Mouse (Mus musculus) heart, embryonic 11.5 days (tissue): ENCODE measurements around the gene Wdr54. TPM values are rescaled to one million over a fixed set of nuclear protein-coding genes. Genes with fewer than 3 reads are reported as not detected.
A peak's percentile ranks its signal among the peaks of the same experiment; 100 is the strongest.

Experiments
- ATAC-seq: fragments of 200-750 bp; cut with Nextera tagmentation; replicated peaks from 2 replicates; pipeline ENCODE4 v1.8.0; 2017; ENCODE audit warnings: moderate library complexity; ENCODE audit not compliant: insufficient number of reproducible peaks, low FRiP score, low TSS enrichment
- H3K27ac ChIP-seq: fragments of 300-500 bp; sonication (generic); 2 replicates; pipeline ENCODE4 v1.5.1; 2014; ENCODE audit warnings: mild to moderate bottlenecking, low read depth, low read length
- H3K27me3 ChIP-seq: fragments of 300-500 bp; sonication (generic); 2 replicates; pipeline ENCODE4 v1.6.1; 2014; ENCODE audit warnings: mild to moderate bottlenecking, low read length, mixed read lengths; ENCODE audit not compliant: control insufficient read depth, insufficient read depth
- H3K36me3 ChIP-seq: fragments of 300-500 bp; sonication (generic); 2 replicates; pipeline ENCODE4 v1.6.1; 2014; ENCODE audit warnings: mild to moderate bottlenecking, low read length, moderate library complexity, mixed read lengths; ENCODE audit not compliant: control insufficient read depth, insufficient read depth
- H3K4me1 ChIP-seq: fragments of 300-500 bp; sonication (generic); 2 replicates; pipeline ENCODE4 v1.6.1; 2014; ENCODE audit warnings: low read length; ENCODE audit not compliant: control insufficient read depth, insufficient read depth
- H3K4me2 ChIP-seq: fragments of 300-500 bp; sonication (generic); 2 replicates; pipeline ENCODE4 v1.6.1; 2014; ENCODE audit warnings: mild to moderate bottlenecking, moderate library complexity
- H3K4me3 ChIP-seq: fragments of 300-500 bp; sonication (generic); 2 replicates; pipeline ENCODE4 v1.5.1; 2014; ENCODE audit warnings: low read depth, low read length
- H3K9ac ChIP-seq: fragments of 300-500 bp; sonication (generic); 2 replicates; pipeline ENCODE4 v1.6.1; 2014; ENCODE audit warnings: mild to moderate bottlenecking, low read depth, low read length, moderate library complexity
- H3K9me3 ChIP-seq: fragments of 300-500 bp; sonication (generic); replicated peaks from 2 replicates; pipeline ENCODE4 v1.6.1; 2016; ENCODE audit warnings: low read length; ENCODE audit not compliant: control insufficient read depth
- WGBS: fragments of 180-500 bp; shearing (Covaris S2); extraction: QIAGEN DNeasy Blood & Tissue Kit; methylation state at CpG from one replicate; pipeline ENCODE4 v1.1.7; 2014; ENCODE audit not compliant: insufficient replicate concordance; 5-methylcytosine and 5-hydroxymethylcytosine counted together
- polyA plus RNA-seq: library from polyadenylated mRNA; unstranded; fragments of >200 nt; fragmentation: Nextera tagmentation; extraction: Ambion mirVana; gene quantifications from 2 replicates; pipeline ENCODE4 v1.2.1, GENCODE M21; 2014

Gene Wdr54
- polyA plus RNA-seq, 1 experiment from 2014 or later, result 6.9 TPM

- Histone ChIP-seq H3K27me3 (no peaks in the 10 kb centered on the region), H3K36me3 (peaks cover 7% of the 10 kb centered on the region; the same call in 1 of the 2 replicates), H3K9ac (0 out of 2 replicates have a peak overlapping the region, but pooled peaks have one; percentile 12), H3K4me3 (no peak overlapping the region), H3K27ac (no peak overlapping the region), H3K9me3 (no peaks in the 10 kb centered on the region), H3K4me1 (peaks cover 12% of the 10 kb centered on the region), H3K4me2 (no peak overlapping the region)
- ATAC-seq, result no peak
- WGBS, result 84% methylated on average over 6 of the region's 6 CpGs
These were observed 24.4 kb upstream of the Wdr54 start for GRCm38 (mm10) chr6:83180605-83181004.

GRCm38 (mm10) chr6:83179390-83180117, 23.4 kb upstream of the Wdr54 start:
- peak; percentile 48; the same call in 1 of the 2 replicates for ATAC-seq
- Histone ChIP-seq H3K36me3 (peaks cover 7% of the 10 kb centered on the region; the same call in 1 of the 2 replicates), H3K27me3 (no peaks in the 10 kb centered on the region), H3K9me3 (no peaks in the 10 kb centered on the region), H3K27ac (no peak overlapping the region), H3K4me3 (peak overlapping the region; percentile 39), H3K9ac (peak overlapping the region; percentile 50), H3K4me2 (peak overlapping the region; percentile 67), H3K4me1 (peaks cover 9% of the 10 kb centered on the region)
- 21% methylated on average over 12 of the region's 12 CpGs for WGBS

GRCm38 (mm10) chr6:83175996-83176395, 19.8 kb upstream of the Wdr54 start:
- H3K4me1 ChIP-seq, result peaks cover 9% of the 10 kb centered on the region
- WGBS, result 85% methylated on average over 8 of the region's 8 CpGs
- peak overlapping the region; percentile 16; the same call in 1 of the 2 replicates for H3K9ac ChIP-seq
- no peaks in the 10 kb centered on the region for H3K36me3 ChIP-seq
- H3K4me3 ChIP-seq, result no peak overlapping the region
- H3K4me2 ChIP-seq, result no peak overlapping the region
- H3K27me3 ChIP-seq, result no peaks in the 10 kb centered on the region
- no peak for ATAC-seq
- no peak overlapping the region for H3K27ac ChIP-seq
- no peaks in the 10 kb centered on the region for H3K9me3 ChIP-seq

GRCm38 (mm10) chr6:83172240-83172920, 16.2 kb upstream of the Wdr54 start:
- H3K4me2 ChIP-seq, result no peak overlapping the region
- no peak overlapping the region for H3K4me3 ChIP-seq
- no peak for ATAC-seq
- H3K9ac ChIP-seq, result no peak overlapping the region
- no peaks in the 10 kb centered on the region for H3K27me3 ChIP-seq
- 72% methylated on average over 9 of the region's 9 CpGs for WGBS
- no peaks in the 10 kb centered on the region for H3K36me3 ChIP-seq
- H3K4me1 ChIP-seq, result no peaks in the 10 kb centered on the region; the same call in 1 of the 2 replicates
- H3K9me3 ChIP-seq, result no peaks in the 10 kb centered on the region
- H3K27ac ChIP-seq, result no peak overlapping the region

- Histone ChIP-seq H3K27me3 (no peaks in the 10 kb centered on the region), H3K27ac (no peak overlapping the region), H3K9me3 (no peaks in the 10 kb centered on the region), H3K9ac (no peak overlapping the region), H3K36me3 (no peaks in the 10 kb centered on the region), H3K4me2 (no peak overlapping the region), H3K4me3 (no peak overlapping the region), H3K4me1 (peaks cover 6% of the 10 kb centered on the region; the same call in 1 of the 2 replicates)
- 81% methylated on average over 5 of the region's 5 CpGs for WGBS
- no peak for ATAC-seq
These were observed 14.9 kb upstream of the Wdr54 start for GRCm38 (mm10) chr6:83171063-83171462.

GRCm38 (mm10) chr6:83169872-83170271, 13.7 kb upstream of the Wdr54 start:
- Histone ChIP-seq H3K9ac (no peak overlapping the region), H3K4me3 (no peak overlapping the region), H3K4me1 (peaks cover 6% of the 10 kb centered on the region; the same call in 1 of the 2 replicates), H3K9me3 (no peaks in the 10 kb centered on the region), H3K4me2 (no peak overlapping the region), H3K27ac (no peak overlapping the region), H3K27me3 (no peaks in the 10 kb centered on the region), H3K36me3 (no peaks in the 10 kb centered on the region)
- WGBS, result 80% methylated on average over 5 of the region's 5 CpGs
- no peak for ATAC-seq

- H3K4me1 ChIP-seq, result peaks cover 20% of the 10 kb centered on the region
- H3K9ac ChIP-seq, result peak overlapping the region; percentile 91
- H3K27ac ChIP-seq, result peak overlapping the region; percentile 86; the same call in 1 of the 2 replicates
- no peaks in the 10 kb centered on the region for H3K9me3 ChIP-seq
- H3K36me3 ChIP-seq, result no peaks in the 10 kb centered on the region
- WGBS, result under 1% methylated on average over 12 of the region's 12 CpGs
- peak overlapping the region; percentile 71 for H3K4me2 ChIP-seq
- peak overlapping the region; percentile 90 for H3K4me3 ChIP-seq
- peaks cover 16% of the 10 kb centered on the region for H3K27me3 ChIP-seq
- ATAC-seq, result no peak
These were observed 10.0 kb upstream of the Wdr54 start for GRCm38 (mm10) chr6:83166243-83166630.

GRCm38 (mm10) chr6:83165607-83166242, 9.5 kb upstream of the Wdr54 start, which contains the start of gene Dctn1:
Gene Dctn1 (plus strand): TSS chr6:83165920.
- under 1% methylated on average over 55 of the region's 58 CpGs for WGBS
- Histone ChIP-seq H3K9ac (peak within 1 kb of the TSS; percentile 91), H3K4me1 (peaks cover 20% of the 10 kb centered on the region), H3K27ac (peak within 1 kb of the TSS; percentile 86), H3K36me3 (no peaks in the 10 kb centered on the region), H3K4me3 (peak within 1 kb of the TSS; percentile 90), H3K4me2 (peak within 1 kb of the TSS; percentile 71), H3K27me3 (peaks cover 21% of the 10 kb centered on the region), H3K9me3 (no peaks in the 10 kb centered on the region)
- peak; percentile 81 for ATAC-seq
